Mouse (Mus musculus): ENCODE measurements at regions not wholly inside any gene's neighbourhood (a gene's known extent, or its start where the extent isn't known, plus 50 kb on each side); places are given as distances from the start of the nearest gene placed in this dataset.

DNA sequence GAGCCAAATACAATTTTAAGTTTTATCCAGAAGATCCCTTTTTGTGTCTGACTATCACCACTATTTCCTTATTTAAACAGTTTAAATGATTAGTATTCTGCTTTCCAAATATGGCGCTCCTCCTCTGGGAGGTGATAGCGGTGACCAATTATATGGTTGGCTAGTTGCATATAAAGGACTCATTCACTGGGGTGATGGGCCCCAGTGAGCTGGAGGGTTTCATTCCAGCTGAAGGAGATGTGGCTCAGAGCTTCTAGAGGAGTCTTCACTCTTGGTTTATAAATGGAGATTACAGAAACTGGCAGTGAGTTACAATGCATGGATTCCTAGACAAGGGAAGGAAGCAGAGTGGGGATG lies 50.7 kb upstream of the Gm7361 start:
- DNase-seq (ENCODE audit: low spot score in 2 of 2) = no peak

DNA sequence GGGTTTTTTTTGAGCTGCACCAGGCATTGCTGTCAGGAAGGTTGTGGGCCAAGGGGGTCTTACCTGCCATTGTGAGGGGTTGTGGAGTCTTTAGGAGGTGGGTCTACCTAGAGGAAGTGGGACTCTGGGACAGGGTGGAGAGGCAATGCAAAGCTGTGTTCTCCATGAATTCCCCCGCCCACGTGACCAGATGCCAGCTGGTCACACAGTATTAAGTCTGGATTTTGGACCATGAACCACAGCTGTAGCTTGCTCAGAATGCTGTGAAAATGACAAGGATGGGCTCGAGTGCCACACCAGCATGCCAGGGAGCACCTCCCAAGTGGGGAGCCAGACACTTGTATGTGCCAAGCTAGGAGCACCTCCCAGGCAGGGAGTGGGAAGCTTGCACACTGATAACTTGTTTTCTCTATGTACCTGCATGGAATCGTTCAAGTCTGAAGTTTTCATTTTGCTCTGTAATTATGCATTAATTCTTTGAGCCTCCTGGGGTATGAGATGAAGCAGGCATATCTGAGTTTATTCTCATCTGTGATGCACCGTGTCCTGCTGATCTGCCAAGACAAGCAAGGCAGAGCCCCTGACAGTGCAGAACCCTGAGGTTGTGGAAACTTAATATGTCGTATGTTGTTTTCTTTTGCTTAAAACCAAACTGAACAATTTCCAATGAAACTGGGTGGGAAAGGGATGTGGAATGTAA lies 51.3 kb upstream of the Gm7361 start:
- no peak for DNase-seq (ENCODE audit: low spot score in 2 of 2)

DNA sequence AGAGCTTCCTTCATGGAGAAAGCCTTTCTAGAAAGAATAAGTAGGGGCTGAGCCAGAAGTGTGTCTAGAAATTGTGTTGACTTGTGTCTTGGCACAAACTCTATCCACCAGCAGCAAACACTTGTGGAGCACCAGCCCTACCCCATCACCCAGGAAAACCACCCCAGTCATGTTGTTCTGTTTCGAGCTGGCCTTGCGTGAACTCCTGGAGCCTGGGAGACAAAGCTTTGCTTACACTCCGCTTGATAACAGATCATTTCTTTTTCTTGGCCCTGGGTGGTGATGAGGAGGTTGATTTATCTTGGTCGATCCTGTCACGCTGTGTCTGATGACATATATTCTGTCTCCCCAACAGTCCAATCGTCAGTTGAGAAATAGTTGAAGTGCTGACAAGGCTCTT lies 55.0 kb upstream of the Gm7361 start:
- no peak for DNase-seq (ENCODE audit: low spot score in 2 of 2)

DNA sequence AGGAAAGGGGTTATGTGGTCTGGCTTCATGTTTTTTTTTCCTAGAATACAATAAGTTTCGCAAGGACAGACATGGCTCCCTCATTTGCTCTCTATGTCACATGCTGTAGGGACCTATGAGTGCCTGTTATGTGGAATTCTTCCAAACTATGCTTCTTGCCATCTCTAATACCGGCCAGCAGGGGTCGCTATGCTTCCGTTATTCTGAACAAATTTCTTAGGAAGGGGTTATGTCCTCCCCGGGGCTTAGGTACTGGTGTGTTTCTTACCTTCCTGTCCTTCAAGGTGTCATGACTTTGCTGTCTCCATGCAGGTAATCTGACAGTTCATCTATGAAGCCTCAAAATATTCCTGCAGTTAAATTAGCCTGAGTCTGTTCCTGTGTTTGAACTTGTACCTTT lies 68.1 kb upstream of the Gm7361 start:
- peak in 1 of 2 experiments; percentile 4 for DNase-seq (ENCODE audit: low spot score in 2 of 2)

DNA sequence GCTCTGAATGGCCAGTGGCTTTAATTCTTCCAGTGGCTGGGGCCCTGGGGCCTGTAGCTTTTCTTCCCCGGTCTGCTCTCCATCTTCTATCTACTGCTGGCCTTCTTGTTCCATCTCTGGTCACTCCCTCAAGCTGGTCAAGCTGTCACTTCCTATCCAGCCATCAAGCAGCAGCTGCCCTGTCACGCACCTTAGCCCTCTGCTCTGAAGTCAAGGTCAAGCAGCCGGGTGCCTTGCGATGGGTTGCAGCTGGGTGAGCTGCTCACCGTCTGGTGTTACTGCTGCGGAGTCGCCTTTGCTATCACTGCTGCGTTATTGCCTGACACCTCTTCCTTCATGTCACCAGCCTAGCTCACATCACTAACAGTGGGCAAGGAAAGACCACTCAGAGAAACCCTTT lies 66.0 kb upstream of the Gm10220 start:
- no peak for DNase-seq (ENCODE audit: low spot score in 2 of 2)

DNA sequence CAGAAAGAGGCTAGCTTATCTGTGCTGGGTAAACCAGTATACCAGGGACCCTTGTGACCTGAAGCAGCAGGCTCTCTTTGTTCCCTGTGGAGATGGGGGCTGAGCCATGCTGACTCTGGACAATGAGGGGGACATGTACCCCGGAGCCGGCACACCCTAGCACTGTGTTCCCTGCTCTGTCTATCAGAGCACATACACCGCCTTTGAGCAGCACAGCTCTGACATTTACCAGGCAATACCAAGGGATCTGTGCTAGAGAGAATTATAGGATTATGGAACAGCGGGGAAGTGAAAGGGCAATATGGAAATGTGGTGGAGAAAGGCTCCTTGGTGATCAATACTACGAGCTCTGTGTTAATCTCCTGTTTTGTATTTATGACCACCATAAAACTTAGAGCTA lies 64.2 kb upstream of the Gm10220 start:
- no peak for DNase-seq (ENCODE audit: low spot score in 2 of 2)

DNA sequence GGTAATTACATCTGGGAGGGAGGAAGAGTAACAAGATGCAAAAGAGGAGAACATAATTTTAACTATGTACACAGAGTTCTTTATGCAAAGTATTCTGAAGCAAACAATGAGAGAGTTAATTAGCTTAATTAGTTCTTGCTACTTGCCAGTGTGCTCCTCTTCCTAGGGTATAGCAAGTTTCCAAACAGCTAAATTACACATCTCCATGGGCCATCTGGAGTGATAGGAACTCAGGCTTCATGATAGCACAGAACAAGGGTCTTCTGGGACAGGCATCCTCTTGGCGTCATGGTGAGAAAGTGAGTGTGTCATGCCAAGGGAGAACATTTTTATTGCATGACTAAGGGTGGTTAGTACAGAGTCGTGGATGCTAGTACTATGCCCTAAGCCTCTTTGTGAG lies 54.8 kb upstream of the Gm10220 start:
- no peak for DNase-seq (ENCODE audit: low spot score in 2 of 2)

DNA sequence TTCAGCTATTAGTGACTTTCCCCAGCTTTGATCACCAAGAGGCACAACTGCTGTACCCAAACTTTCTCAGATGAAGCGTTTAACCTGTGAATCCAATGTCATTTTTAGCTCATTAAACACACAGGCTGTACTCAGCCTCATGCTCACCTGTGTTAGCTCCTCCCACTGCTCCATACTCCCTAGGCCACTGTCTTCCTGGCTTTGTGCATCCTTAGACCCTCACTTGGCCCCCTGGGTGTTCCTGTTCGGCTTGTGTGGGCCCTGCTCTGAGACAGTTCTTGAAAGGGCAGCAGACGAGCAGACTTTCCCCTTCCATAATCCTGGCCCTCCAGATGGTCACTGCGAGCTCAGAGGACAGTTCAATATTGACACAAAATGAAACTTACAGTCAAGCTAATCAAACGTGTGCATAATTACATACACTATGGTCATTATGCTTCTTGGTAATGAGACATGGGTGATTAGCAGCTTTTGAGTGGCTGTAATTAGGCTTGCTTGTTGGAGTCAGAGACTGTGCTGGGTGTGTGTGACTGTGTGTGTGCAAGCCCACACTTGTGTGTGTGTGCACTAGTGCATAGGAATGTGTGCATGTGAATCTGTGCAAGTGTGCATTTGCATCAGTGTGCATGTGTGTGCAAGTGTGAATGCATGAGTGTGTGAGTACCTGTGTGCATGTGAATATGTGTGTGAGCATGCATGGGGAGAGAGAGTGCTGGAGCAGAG lies 50.6 kb upstream of the Gm10220 start:
- DNase-seq (ENCODE audit: low spot score in 2 of 2) = no peak

DNA sequence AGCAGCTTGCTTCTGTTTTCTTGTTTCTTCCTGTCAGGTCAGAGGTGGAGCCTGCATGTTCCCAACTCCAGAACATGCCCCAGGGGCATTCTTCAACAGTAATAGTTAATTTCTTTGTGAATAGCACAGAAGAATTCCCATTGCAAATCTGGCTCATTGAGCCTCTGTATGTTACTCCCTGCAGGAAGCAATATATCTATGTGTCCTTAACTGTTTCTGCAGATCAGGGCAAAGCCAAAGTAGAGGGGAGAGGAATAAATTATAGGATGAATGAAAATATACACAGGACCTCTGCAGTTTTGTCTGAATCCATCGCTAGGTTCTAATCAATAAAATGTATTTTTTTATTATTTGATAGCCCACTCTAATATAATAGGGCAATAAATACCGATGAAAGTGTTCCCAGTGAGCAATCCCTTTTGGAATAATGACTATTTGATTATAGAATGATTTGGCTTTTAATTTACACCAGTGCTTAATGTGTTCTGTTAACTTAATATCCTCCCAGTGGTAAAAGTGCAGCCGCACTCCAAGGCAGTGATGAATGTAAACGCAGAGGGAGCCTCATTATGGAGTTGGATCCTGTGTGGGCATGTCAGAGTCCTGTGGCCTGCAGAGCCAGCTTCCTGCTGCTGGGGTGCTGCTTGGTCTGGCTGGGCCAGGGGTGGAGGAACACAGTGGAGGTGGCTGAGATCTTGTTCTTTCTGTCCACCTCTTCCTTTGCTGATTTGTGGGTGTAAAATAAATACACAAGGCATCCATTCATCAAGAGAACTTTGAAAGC lies 49.7 kb upstream of the Gm10220 start:
- no peak for DNase-seq (ENCODE audit: low spot score in 2 of 2)
